Mouse (Mus musculus) G1E (cell line): ENCODE results near the gene Flywch1.

ENCODE experiments used
- CTCF ChIP-seq: IDR thresholded peaks from 2 replicates; pipeline ENCODE4 v1.5.1; 2012; ENCODE audit warnings: low read depth, low read length, inconsistent platforms, mixed read lengths
- GATA2 ChIP-seq: IDR thresholded peaks from 2 replicates; pipeline ENCODE4 v1.6.1; 2012; ENCODE audit warnings: low read depth, low read length, inconsistent platforms, borderline replicate concordance

GRCm38 (mm10) chr17:23717003-23717402 lies 54.4 kb downstream of the Flywch1 start:
- TF ChIP-seq CTCF, result no peak
- no peak for TF ChIP-seq GATA2
